Mouse (Mus musculus): ENCODE measurements at regions not wholly inside any gene's neighbourhood (a gene's known extent, or its start where the extent isn't known, plus 50 kb on each side); places are given as distances from the start of the nearest gene placed in this dataset.

DNA sequence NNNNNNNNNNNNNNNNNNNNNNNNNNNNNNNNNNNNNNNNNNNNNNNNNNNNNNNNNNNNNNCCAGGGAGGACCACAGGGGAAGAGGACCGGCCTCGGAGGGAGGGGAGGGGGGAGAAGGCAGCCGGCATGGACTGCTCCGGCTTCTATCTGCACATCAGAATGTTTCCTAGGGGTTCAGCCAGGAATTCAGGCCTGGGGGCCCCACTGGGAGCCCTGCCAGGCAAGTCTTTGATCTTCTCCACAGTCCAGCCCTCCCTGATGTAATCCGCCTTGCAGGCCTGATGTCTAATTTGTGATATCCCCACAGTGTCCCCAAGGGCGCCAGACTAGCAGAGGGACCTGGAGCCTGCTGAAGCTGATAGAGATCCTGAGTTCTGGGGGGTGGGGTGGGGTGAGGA, 57.1 kb upstream of the Tbx3 start:
- Histone ChIP-seq H3K4me1 (ENCODE audit: control insufficient read depth, insufficient read depth, low read length) (no peaks in the 10 kb centered on the region), H3K27ac (ENCODE audit: control insufficient read depth, insufficient read depth, low read depth, low read length) (no peak overlapping the region), H3K4me3 (ENCODE audit: control insufficient read depth, low read depth, low read length) (no peak overlapping the region), H3K36me3 (ENCODE audit: control insufficient read depth, insufficient read depth, low read length) (no peaks in the 10 kb centered on the region), H3K27me3 (ENCODE audit: control insufficient read depth, insufficient read depth, low read length) (no peaks in the 10 kb centered on the region)
- no peak for TF ChIP-seq POLR2A (IDR thresholded peaks at IDR 0.05; ENCODE audit: control insufficient read depth, low read depth, low read length)
- TF ChIP-seq CTCF (IDR thresholded peaks at IDR 0.05; ENCODE audit: control insufficient read depth, insufficient read depth, insufficient replicate concordance, low read depth, low read length) = no peak

DNA sequence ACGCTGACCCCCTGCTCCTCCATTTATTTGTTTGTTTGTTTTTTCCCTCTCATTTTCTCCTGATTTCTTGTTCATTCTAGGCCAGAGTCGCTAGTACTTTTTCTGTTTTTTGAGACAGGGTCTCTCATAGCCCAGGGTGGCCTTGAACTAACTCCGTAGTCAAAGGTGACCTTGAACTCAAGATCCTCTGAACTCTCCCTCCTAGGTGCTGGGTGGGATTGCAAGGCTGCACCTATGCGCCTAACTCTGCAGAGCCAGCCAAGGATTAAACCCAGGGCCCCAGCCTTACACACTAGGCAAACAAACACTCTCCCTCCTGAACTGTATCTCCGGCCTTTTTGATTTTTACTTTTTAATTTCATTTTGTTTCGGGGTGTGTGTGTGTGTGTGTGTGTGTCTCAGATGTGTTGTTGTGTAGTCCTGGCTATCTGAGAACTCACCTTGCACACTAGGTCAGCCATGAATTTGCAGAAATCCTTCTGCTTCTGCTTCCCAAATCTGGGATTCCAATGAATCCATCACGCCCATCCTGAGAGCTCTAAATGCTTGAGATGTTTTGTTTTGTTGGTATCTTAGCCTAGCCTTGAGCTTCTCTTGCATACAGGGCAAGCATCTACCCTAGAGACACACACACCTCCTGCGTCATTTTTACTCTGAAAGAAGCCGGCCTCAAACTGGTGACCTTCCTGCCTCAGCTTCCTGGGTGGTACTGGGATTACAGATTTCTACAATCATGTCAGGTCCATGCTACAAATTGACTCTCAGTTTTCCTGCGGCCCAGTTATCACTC, 56.3 kb upstream of the Tbx3 start:
- no peaks in the 10 kb centered on the region for H3K4me1 ChIP-seq (ENCODE audit: control insufficient read depth, insufficient read depth, low read length)
- H3K4me3 ChIP-seq (ENCODE audit: control insufficient read depth, low read depth, low read length) = no peak overlapping the region
- H3K27ac ChIP-seq (ENCODE audit: control insufficient read depth, insufficient read depth, low read depth, low read length) = no peak overlapping the region
- H3K27me3 ChIP-seq (ENCODE audit: control insufficient read depth, insufficient read depth, low read length) = no peaks in the 10 kb centered on the region
- no peaks in the 10 kb centered on the region for H3K36me3 ChIP-seq (ENCODE audit: control insufficient read depth, insufficient read depth, low read length)
- TF ChIP-seq CTCF (IDR thresholded peaks at IDR 0.05; ENCODE audit: control insufficient read depth, insufficient read depth, insufficient replicate concordance, low read depth, low read length) (no peak), POLR2A (IDR thresholded peaks at IDR 0.05; ENCODE audit: control insufficient read depth, low read depth, low read length) (no peak)

DNA sequence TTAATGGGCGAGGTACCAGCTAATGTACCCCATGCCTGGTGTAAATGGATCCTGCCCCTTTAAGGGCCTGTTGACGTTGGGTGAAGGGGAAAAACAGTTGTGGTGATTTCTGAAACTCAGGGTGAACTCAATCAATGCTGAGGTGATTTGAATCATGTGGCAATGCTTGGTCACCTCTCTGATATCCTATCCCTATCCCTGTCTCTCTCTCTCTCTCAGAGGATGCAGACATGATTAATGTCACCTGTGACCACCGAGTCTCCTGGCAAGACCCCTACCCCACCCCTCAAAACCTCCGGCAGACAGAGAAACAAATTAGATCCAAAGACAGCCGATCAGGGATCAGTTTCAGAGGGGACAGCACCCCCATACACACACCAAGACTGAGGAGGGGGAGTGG, 54.8 kb upstream of the Tbx3 start:
- Histone ChIP-seq H3K27me3 (ENCODE audit: control insufficient read depth, insufficient read depth, low read length) (no peaks in the 10 kb centered on the region), H3K4me3 (ENCODE audit: control insufficient read depth, low read depth, low read length) (no peak overlapping the region), H3K27ac (ENCODE audit: control insufficient read depth, insufficient read depth, low read depth, low read length) (no peak overlapping the region), H3K36me3 (ENCODE audit: control insufficient read depth, insufficient read depth, low read length) (no peaks in the 10 kb centered on the region), H3K4me1 (ENCODE audit: control insufficient read depth, insufficient read depth, low read length) (no peaks in the 10 kb centered on the region)
- TF ChIP-seq CTCF (IDR thresholded peaks at IDR 0.05; ENCODE audit: control insufficient read depth, insufficient read depth, insufficient replicate concordance, low read depth, low read length) = no peak
- TF ChIP-seq POLR2A (IDR thresholded peaks at IDR 0.05; ENCODE audit: control insufficient read depth, low read depth, low read length) = no peak

DNA sequence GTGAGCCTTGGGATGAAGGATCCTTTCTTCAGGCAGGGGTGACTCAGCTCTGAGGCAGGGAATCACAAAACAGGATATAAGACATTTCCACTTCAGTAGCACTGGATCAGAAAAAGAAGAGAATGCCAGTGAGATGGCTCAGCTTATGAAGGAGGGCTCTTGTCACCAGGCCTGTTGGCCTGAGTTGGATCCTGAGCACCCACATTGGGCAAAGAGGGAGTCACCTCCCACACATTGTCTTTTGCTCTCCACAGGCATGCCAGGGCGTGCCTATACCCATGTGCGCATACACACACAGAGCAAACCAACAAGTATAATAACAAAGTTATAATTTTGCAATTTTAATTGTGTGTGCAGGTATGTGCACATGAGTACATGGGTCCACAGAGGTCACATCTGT, 52.6 kb upstream of the Tbx3 start:
- TF ChIP-seq CTCF (IDR thresholded peaks at IDR 0.05; ENCODE audit: control insufficient read depth, insufficient read depth, insufficient replicate concordance, low read depth, low read length) = no peak
- TF ChIP-seq POLR2A (IDR thresholded peaks at IDR 0.05; ENCODE audit: control insufficient read depth, low read depth, low read length) = no peak
- Histone ChIP-seq H3K4me1 (ENCODE audit: control insufficient read depth, insufficient read depth, low read length) (no peaks in the 10 kb centered on the region), H3K36me3 (ENCODE audit: control insufficient read depth, insufficient read depth, low read length) (no peaks in the 10 kb centered on the region), H3K27me3 (ENCODE audit: control insufficient read depth, insufficient read depth, low read length) (no peaks in the 10 kb centered on the region), H3K27ac (ENCODE audit: control insufficient read depth, insufficient read depth, low read depth, low read length) (no peak overlapping the region), H3K4me3 (ENCODE audit: control insufficient read depth, low read depth, low read length) (no peak overlapping the region)

DNA sequence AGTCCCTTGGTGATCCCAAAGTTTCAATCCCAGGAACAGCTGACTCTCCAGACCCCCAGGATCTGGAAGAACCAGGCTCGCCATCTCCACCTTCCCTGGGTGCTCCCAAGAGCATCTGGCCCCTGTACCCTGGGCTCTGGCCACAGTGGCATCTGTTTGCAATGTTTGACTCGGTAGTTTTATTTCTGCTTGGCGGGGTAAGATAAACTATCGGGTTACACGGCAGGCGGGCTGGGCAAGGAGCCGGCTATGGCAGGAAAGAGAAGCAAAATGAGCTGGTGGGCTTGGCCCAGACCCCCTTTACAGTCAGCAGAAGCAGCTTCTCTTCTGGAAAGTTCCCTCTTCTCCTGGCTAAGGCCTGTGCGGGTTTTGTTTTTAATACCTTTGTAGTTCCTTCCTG, 50.6 kb upstream of the Tbx3 start:
- no peaks in the 10 kb centered on the region for H3K27me3 ChIP-seq (ENCODE audit: control insufficient read depth, insufficient read depth, low read length)
- no peak overlapping the region for H3K27ac ChIP-seq (ENCODE audit: control insufficient read depth, insufficient read depth, low read depth, low read length)
- no peak for TF ChIP-seq CTCF (IDR thresholded peaks at IDR 0.05; ENCODE audit: control insufficient read depth, insufficient read depth, insufficient replicate concordance, low read depth, low read length)
- no peak for TF ChIP-seq POLR2A (IDR thresholded peaks at IDR 0.05; ENCODE audit: control insufficient read depth, low read depth, low read length)
- no peak overlapping the region for H3K4me3 ChIP-seq (ENCODE audit: control insufficient read depth, low read depth, low read length)
- H3K4me1 ChIP-seq (ENCODE audit: control insufficient read depth, insufficient read depth, low read length) = no peaks in the 10 kb centered on the region
- no peaks in the 10 kb centered on the region for H3K36me3 ChIP-seq (ENCODE audit: control insufficient read depth, insufficient read depth, low read length)
